Mouse (Mus musculus): Measurements from ENCODE around the gene Slc30a1. TPM values are rescaled to one million over a fixed set of nuclear protein-coding genes. Genes with fewer than 3 reads are reported as not detected.

Gene Slc30a1
- polyA plus RNA-seq, 1 experiment from 2014 or later, result 1.3 TPM

- Histone ChIP-seq H3K27me3 (ENCODE audit: insufficient read depth, poor library complexity, severe bottlenecking) (peaks cover 17% of the 10 kb centered on the region), H3K4me3 (no peak overlapping the region), H3K27ac (no peak overlapping the region), H3K9me3 (no peaks in the 10 kb centered on the region), H3K4me1 (replicated peaks) (peaks cover 10% of the 10 kb centered on the region; the same call in 1 of the 2 replicates), H3K36me3 (no peaks in the 10 kb centered on the region)
- DNase-seq (ENCODE audit: low spot score), result no peak
- 81% methylated on average over 3 of the region's 3 CpGs for WGBS
These were observed 24.0 kb downstream of the Slc30a1 start for GRCm38 (mm10) chr1:191930525-191931105.

DNA sequence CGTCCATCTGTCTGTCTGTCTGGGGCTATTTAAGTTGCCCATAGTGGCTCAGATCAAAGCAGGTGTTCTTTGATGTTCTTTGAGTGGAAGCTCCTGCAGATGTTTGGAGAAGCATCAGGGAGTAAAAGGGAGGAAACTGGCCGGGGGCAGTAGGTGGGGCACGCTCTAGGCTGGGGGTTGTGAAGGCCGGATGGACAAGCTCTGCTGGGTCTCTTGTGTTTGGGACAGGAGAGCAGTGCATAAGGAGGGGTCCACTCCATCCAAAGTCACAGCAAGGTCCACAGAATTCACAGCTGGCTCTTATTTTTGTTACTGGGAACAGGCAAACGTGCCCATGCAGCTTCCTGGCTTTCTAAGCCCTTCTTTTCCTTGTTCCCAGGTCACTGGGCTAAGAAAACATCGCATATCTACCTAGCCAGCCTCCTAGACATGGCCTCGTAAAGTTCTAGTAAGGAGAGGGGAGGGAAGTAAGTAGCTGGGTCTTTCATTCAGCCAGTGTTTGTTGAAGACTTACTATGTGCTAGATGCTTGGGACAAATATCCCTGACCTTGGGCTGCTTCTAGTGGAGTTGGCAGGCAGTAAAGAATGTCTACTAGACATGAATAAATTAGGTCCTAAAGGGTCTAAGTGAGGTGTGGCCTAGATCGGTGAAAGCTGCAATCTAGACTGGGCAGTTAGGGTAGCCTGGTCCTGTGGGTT lies 25.9 kb downstream of the Slc30a1 start:
- H3K27me3 ChIP-seq (ENCODE audit: insufficient read depth, poor library complexity, severe bottlenecking), result peaks cover 17% of the 10 kb centered on the region
- no peaks in the 10 kb centered on the region for H3K9me3 ChIP-seq
- no peak overlapping the region for H3K4me3 ChIP-seq
- DNase-seq (ENCODE audit: low spot score), result no peak
- H3K4me1 ChIP-seq (replicated peaks), result peaks cover 10% of the 10 kb centered on the region; the same call in 1 of the 2 replicates
- no peak overlapping the region for H3K27ac ChIP-seq
- no peaks in the 10 kb centered on the region for H3K36me3 ChIP-seq
- 69% methylated on average over 8 of the region's 8 CpGs for WGBS

- Histone ChIP-seq H3K9me3 (no peaks in the 10 kb centered on the region), H3K36me3 (no peaks in the 10 kb centered on the region), H3K4me1 (replicated peaks) (peaks cover 7% of the 10 kb centered on the region; the same call in 1 of the 2 replicates), H3K27me3 (ENCODE audit: insufficient read depth, poor library complexity, severe bottlenecking) (peaks cover 17% of the 10 kb centered on the region), H3K27ac (no peak overlapping the region), H3K4me3 (no peak overlapping the region)
- DNase-seq (ENCODE audit: low spot score), result no peak
- WGBS, result 82% methylated on average over 4 of the region's 4 CpGs
These were observed 26.5 kb downstream of the Slc30a1 start for GRCm38 (mm10) chr1:191932986-191933632.

DNA sequence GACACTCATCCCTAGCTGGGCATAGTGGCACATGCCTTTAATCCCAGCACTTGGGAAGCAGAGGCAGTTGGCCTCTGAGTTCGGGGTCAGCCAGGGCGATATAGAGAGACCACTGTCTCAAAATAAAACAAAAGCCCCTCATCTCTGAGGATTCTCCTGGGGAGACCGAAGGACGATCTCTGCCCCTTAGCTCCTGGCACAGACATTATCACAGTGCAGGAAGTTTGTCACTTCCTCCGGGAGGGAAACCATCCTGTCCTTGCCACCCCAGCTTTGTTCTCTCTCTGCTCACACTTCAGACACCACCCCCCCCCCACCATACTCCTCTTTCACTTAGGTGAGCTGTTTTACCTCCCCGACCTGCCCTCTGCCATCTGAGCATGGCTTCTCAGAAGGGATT lies 37.1 kb downstream of the Slc30a1 start:
- Histone ChIP-seq H3K36me3 (no peaks in the 10 kb centered on the region), H3K9me3 (no peaks in the 10 kb centered on the region), H3K4me1 (replicated peaks) (no peaks in the 10 kb centered on the region; the same call in 1 of the 2 replicates), H3K27me3 (ENCODE audit: insufficient read depth, poor library complexity, severe bottlenecking) (no peaks in the 10 kb centered on the region), H3K4me3 (no peak overlapping the region), H3K27ac (no peak overlapping the region)
- WGBS, result 85% methylated on average over 6 of the region's 6 CpGs
- no peak for DNase-seq (ENCODE audit: low spot score)

DNA sequence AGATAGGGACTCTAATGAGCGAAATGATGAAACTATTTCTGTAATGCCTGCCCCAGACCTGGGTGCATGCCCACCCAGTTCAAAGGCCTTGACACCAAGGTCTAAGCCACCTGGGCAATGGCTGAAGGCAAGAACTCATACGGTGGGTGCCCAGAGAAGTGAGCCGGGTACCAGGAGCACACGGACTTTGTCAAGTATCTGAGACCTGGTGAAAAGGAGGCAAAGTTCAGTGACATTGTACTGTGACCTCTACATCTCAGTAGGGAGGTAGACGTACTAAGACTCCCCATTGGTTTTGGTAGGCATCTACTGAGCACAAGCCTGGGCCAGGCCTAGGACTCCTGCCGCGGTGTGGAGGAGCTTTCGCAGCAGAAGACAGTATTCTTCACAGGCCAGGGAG lies 38.8 kb downstream of the Slc30a1 start:
- WGBS, result 92% methylated on average over 8 of the region's 8 CpGs
- Histone ChIP-seq H3K9me3 (no peaks in the 10 kb centered on the region), H3K27ac (no peak overlapping the region)

GRCm38 (mm10) chr1:191945756-191946155 lies 39.2 kb downstream of the Slc30a1 start:
- no peaks in the 10 kb centered on the region for H3K36me3 ChIP-seq
- H3K9me3 ChIP-seq, result no peaks in the 10 kb centered on the region
- DNase-seq (ENCODE audit: low spot score), result no peak
- no peak overlapping the region for H3K4me3 ChIP-seq
- no peak overlapping the region for H3K27ac ChIP-seq
- 87% methylated on average over 5 of the region's 5 CpGs for WGBS
- H3K4me1 ChIP-seq (replicated peaks), result no peaks in the 10 kb centered on the region; the same call in 1 of the 2 replicates
- no peaks in the 10 kb centered on the region for H3K27me3 ChIP-seq (ENCODE audit: insufficient read depth, poor library complexity, severe bottlenecking)

More for the DNA sequence above, 38.8 kb downstream of the Slc30a1 start:
- Histone ChIP-seq H3K27me3 (ENCODE audit: insufficient read depth, poor library complexity, severe bottlenecking) (no peaks in the 10 kb centered on the region), H3K4me1 (replicated peaks) (no peaks in the 10 kb centered on the region; the same call in 1 of the 2 replicates), H3K4me3 (no peak overlapping the region), H3K36me3 (no peaks in the 10 kb centered on the region)
- DNase-seq (ENCODE audit: low spot score), result no peak

DNA sequence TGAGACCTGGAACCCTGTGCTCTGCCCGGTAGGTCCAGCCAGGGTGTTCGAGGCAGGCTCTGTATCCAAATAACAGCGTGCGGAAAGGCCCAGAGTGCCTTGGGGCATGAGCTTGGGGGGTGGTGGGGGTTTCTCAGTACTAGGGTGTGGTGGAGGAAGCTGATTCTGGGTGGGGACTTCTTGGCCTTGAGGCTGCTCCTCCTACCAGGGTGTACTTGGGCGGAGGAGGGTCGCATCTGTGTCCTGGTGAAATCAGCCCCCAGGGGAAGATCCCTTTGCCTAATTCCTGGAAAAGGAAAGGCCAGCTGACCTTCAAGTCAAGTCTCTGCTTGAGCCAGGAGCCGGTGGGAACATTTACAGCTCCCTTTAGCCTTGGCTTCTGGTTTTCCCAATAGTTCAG lies 39.7 kb downstream of the Slc30a1 start:
- WGBS, result 69% methylated on average over 7 of the region's 7 CpGs
- Histone ChIP-seq H3K27me3 (ENCODE audit: insufficient read depth, poor library complexity, severe bottlenecking) (no peaks in the 10 kb centered on the region), H3K4me1 (replicated peaks) (no peaks in the 10 kb centered on the region; the same call in 1 of the 2 replicates), H3K9me3 (no peaks in the 10 kb centered on the region), H3K27ac (no peak overlapping the region), H3K36me3 (no peaks in the 10 kb centered on the region), H3K4me3 (no peak overlapping the region)
- no peak for DNase-seq (ENCODE audit: low spot score)

- Histone ChIP-seq H3K4me1 (replicated peaks) (no peaks in the 10 kb centered on the region; the same call in 1 of the 2 replicates), H3K36me3 (no peaks in the 10 kb centered on the region), H3K4me3 (no peak overlapping the region), H3K9me3 (no peaks in the 10 kb centered on the region), H3K27ac (no peak overlapping the region), H3K27me3 (ENCODE audit: insufficient read depth, poor library complexity, severe bottlenecking) (no peaks in the 10 kb centered on the region)
- DNase-seq (ENCODE audit: low spot score), result no peak
- 87% methylated on average over 2 of the region's 2 CpGs for WGBS
These were observed 40.3 kb downstream of the Slc30a1 start for GRCm38 (mm10) chr1:191946835-191947234.

- Histone ChIP-seq H3K9me3 (no peaks in the 10 kb centered on the region), H3K36me3 (no peaks in the 10 kb centered on the region), H3K4me1 (replicated peaks) (no peaks in the 10 kb centered on the region; the same call in 1 of the 2 replicates), H3K27ac (no peak overlapping the region), H3K27me3 (ENCODE audit: insufficient read depth, poor library complexity, severe bottlenecking) (no peaks in the 10 kb centered on the region), H3K4me3 (no peak overlapping the region)
- WGBS, result 77% methylated on average over 8 of the region's 8 CpGs
- no peak for DNase-seq (ENCODE audit: low spot score)
These were observed 41.2 kb downstream of the Slc30a1 start for GRCm38 (mm10) chr1:191947796-191948195.

DNA sequence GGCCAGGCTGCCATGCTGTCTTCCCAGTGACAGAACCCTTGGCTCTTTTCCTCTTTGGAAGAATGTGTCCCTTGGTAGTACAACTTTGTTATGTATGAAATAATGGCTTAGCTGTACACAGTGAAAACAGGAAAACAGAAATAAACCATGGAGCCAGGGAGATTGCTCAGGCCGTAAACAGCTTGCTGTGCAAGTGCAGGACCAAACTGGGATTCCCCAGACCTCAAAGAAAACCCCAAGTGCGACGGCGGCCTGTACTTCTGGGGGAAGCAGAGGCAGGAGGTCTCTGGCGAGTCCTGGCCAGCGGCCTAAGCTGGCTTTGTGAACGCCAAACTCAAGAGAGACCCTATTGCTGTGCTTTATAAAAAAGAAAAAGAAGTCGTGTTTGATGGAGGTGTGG lies 42.0 kb downstream of the Slc30a1 start:
- H3K27me3 ChIP-seq (ENCODE audit: insufficient read depth, poor library complexity, severe bottlenecking), result no peaks in the 10 kb centered on the region
- 86% methylated on average over 8 of the region's 8 CpGs for WGBS
- H3K4me1 ChIP-seq (replicated peaks), result no peaks in the 10 kb centered on the region; the same call in 1 of the 2 replicates
- no peaks in the 10 kb centered on the region for H3K9me3 ChIP-seq
- no peak overlapping the region for H3K4me3 ChIP-seq
- no peak overlapping the region for H3K27ac ChIP-seq
- no peaks in the 10 kb centered on the region for H3K36me3 ChIP-seq
- no peak for DNase-seq (ENCODE audit: low spot score)

DNA sequence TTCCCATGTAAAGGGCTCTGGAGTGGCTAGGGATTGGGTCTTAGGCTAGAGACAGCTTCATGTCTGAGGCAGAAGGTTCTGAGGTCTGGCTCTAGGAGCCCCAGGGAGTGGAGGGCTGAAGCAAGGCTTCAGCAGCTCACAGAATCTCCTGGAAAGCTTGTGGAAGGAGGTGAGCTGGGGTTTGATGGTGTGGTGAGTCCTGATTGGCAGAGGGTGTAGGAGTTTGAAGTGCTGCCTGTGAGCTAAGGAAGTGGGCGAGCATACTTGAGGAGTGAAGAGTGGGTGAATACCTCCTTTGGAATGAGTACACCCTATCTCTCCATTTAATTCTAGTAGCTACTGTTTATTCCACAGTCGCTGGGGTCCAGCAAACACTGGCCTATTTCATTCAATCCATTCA lies 44.0 kb downstream of the Slc30a1 start:
- Histone ChIP-seq H3K4me1 (replicated peaks) (peaks cover 2% of the 10 kb centered on the region; the same call in 1 of the 2 replicates), H3K27ac (no peak overlapping the region), H3K9me3 (no peaks in the 10 kb centered on the region), H3K36me3 (no peaks in the 10 kb centered on the region), H3K4me3 (no peak overlapping the region), H3K27me3 (ENCODE audit: insufficient read depth, poor library complexity, severe bottlenecking) (no peaks in the 10 kb centered on the region)
- WGBS, result 70% methylated on average over 2 of the region's 2 CpGs
- no peak for DNase-seq (ENCODE audit: low spot score)

- 87% methylated on average over 11 of the region's 11 CpGs for WGBS
- peaks cover 7% of the 10 kb centered on the region; the same call in 1 of the 2 replicates for H3K4me1 ChIP-seq (replicated peaks)
- DNase-seq (ENCODE audit: low spot score), result no peak
These were observed 46.3 kb downstream of the Slc30a1 start for GRCm38 (mm10) chr1:191952733-191953335.

More at GRCm38 (mm10) chr1:191952733-191953335, 46.3 kb downstream of the Slc30a1 start:
- Histone ChIP-seq H3K9me3 (no peaks in the 10 kb centered on the region), H3K4me3 (no peak overlapping the region), H3K27ac (no peak overlapping the region), H3K36me3 (no peaks in the 10 kb centered on the region), H3K27me3 (ENCODE audit: insufficient read depth, poor library complexity, severe bottlenecking) (no peaks in the 10 kb centered on the region)

Measured in hindbrain, embryonic 10.5 days (tissue).